Mouse (Mus musculus) cortical plate, adult 2 months (tissue): Measurements from ENCODE around the gene Neurog1.

Experiments
- CTCF ChIP-seq: fragments of 200-500 bp; IDR thresholded peaks from 2 replicates; pipeline ENCODE4 v1.5.1; 2011; ENCODE audit warnings: mild to moderate bottlenecking, control low read depth, low read length; ENCODE audit not compliant: insufficient read depth; ENCODE audit errors: extremely low read depth
- POLR2A ChIP-seq: fragments of 200-500 bp; IDR thresholded peaks from 2 replicates; pipeline ENCODE4 v1.6.1; 2011; ENCODE audit warnings: mild to moderate bottlenecking, low read length, control low read depth; ENCODE audit not compliant: insufficient read depth; ENCODE audit errors: extremely low read depth

GRCm38 (mm10) chr13:56226175-56226954 is 25.6 kb downstream of the Neurog1 start:
- TF ChIP-seq CTCF (no peak), POLR2A (no peak)
